Mouse (Mus musculus) kidney, adult 9 months (tissue): ENCODE data around the gene H1f0.

ENCODE experiments used
- DNase-seq: peaks from one replicate; pipeline ENCODE4 v3.0.0; 2022

The H1f0 gene

GRCm38 (mm10) chr15:79028237-79028738, at the start of gene H1f0:
Gene H1f0 (plus strand): TSS chr15:79028450.
- DNase-seq = peak; percentile 93

- peak; percentile 68 for DNase-seq
Observed at GRCm38 (mm10) chr15:78978875-78979274, 49.4 kb upstream of the H1f0 start.

GRCm38 (mm10) chr15:78980084-78980483, 48.2 kb upstream of the H1f0 start:
- no peak for DNase-seq

GRCm38 (mm10) chr15:78982658-78983435, 45.4 kb upstream of the H1f0 start:
- DNase-seq = peak; percentile 92

GRCm38 (mm10) chr15:78983436-78984285, 44.6 kb upstream of the H1f0 start:
- DNase-seq = peak; percentile 60

GRCm38 (mm10) chr15:78984286-78984778, 43.9 kb upstream of the H1f0 start:
- DNase-seq = no peak

- peak; percentile 45 for DNase-seq
Observed at GRCm38 (mm10) chr15:78986536-78987220, 41.6 kb upstream of the H1f0 start.

- peak; percentile 64 for DNase-seq
Observed at GRCm38 (mm10) chr15:78988499-78988971, 39.7 kb upstream of the H1f0 start.

GRCm38 (mm10) chr15:78989152-78990092, 38.8 kb upstream of the H1f0 start:
- DNase-seq = no peak

- no peak for DNase-seq
Observed at GRCm38 (mm10) chr15:78990093-78990463, 38.2 kb upstream of the H1f0 start.

GRCm38 (mm10) chr15:78990970-78991525, 37.2 kb upstream of the H1f0 start:
- no peak for DNase-seq

- DNase-seq = no peak
Observed at GRCm38 (mm10) chr15:78992235-78992634, 36.0 kb upstream of the H1f0 start.

- DNase-seq = no peak
Observed at GRCm38 (mm10) chr15:78992925-78993324, 35.3 kb upstream of the H1f0 start.

- DNase-seq = no peak
Observed at GRCm38 (mm10) chr15:78995916-78996315, 32.3 kb upstream of the H1f0 start.

GRCm38 (mm10) chr15:78996663-78997062, 31.6 kb upstream of the H1f0 start:
- no peak for DNase-seq

- no peak for DNase-seq
Observed at GRCm38 (mm10) chr15:78998348-78998747, 29.9 kb upstream of the H1f0 start.

GRCm38 (mm10) chr15:78999586-78999985, 28.7 kb upstream of the H1f0 start:
- no peak for DNase-seq

- no peak for DNase-seq
Observed at GRCm38 (mm10) chr15:79000357-79000791, 27.9 kb upstream of the H1f0 start.

- no peak for DNase-seq
Observed at GRCm38 (mm10) chr15:79001559-79001958, 26.7 kb upstream of the H1f0 start.

- peak; percentile 76 for DNase-seq
Observed at GRCm38 (mm10) chr15:79002036-79002435, 26.2 kb upstream of the H1f0 start.

- DNase-seq = no peak
Observed at GRCm38 (mm10) chr15:79003079-79003478, 25.2 kb upstream of the H1f0 start.
